Mouse (Mus musculus): ENCODE measurements at regions not wholly inside any gene's neighbourhood (a gene's known extent, or its start where the extent isn't known, plus 50 kb on each side); places are given as distances from the start of the nearest gene placed in this dataset.

DNA sequence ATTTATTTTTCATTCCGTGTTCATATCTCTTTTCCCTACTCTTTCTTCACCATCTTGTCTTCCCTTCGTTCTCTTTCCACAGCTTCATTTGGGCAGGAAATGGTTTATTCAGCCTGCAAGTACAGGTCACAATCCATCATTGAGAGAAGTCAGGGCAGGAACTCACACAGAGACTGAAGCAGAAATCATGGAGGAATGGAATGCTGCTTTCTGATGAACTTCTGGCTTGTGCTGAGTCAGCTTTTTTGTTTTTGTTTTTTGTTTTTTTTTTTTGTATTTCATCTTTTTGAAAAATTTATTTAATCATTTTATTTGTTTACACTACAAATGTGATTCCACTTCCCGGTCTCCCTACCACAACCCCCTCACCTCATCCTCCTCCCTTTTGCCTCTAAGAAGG, 51.2 kb upstream of the Suclg2 start:
- Histone ChIP-seq H3K27me3 (ENCODE audit: control insufficient read depth, insufficient read depth, low read length) (no peaks in the 10 kb centered on the region), H3K9ac (ENCODE audit: low read depth, low read length) (no peak overlapping the region), H3K27ac (replicated peaks; ENCODE audit: insufficient read depth, low read depth, low read length) (no peak overlapping the region), H3K4me3 (ENCODE audit: insufficient read depth, low read depth, low read length) (no peak overlapping the region), H3K36me3 (ENCODE audit: control insufficient read depth, insufficient read depth, low read length) (no peaks in the 10 kb centered on the region), H3K79me2 (ENCODE audit: control insufficient read depth, insufficient read depth, low read length) (no peaks in the 10 kb centered on the region), H3K4me1 (ENCODE audit: control insufficient read depth, insufficient read depth, low read length) (no peaks in the 10 kb centered on the region)
- DNase-seq (ENCODE audit: extremely low read depth, low read depth, low spot score): no peak
- TF ChIP-seq POLR2A (IDR thresholded peaks at IDR 0.05; ENCODE audit: extremely low read depth, insufficient read depth, low read length) (no peak), CTCF (IDR thresholded peaks at IDR 0.05; ENCODE audit: low read depth, low read length) (no peak)
- 90% methylated on average over 3 of the region's 3 CpGs for WGBS

DNA sequence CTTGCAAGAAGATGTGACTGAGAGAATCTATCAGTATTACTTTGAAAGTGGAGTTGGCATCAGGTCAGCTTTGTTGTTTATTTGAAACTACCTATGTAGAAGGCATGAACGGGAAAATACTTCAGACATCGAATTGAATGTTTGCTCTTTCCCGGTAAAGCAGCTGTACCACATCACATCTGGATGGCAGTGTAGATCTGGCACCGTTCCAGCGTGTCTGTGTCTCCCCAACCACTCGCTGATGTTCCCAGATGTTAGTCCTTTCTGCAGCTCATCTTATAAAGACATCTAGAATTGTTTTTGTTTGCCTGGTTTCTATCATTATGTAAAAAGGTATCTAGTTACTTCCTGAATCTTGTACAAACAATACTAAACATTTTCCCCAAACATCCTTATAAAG, 83.1 kb upstream of the Suclg2 start:
- Histone ChIP-seq H3K27me3 (ENCODE audit: control insufficient read depth, insufficient read depth, low read length) (no peaks in the 10 kb centered on the region), H3K4me1 (ENCODE audit: control insufficient read depth, insufficient read depth, low read length) (peaks cover 2% of the 10 kb centered on the region; the same call in 1 of the 2 replicates), H3K4me3 (ENCODE audit: insufficient read depth, low read depth, low read length) (no peak overlapping the region), H3K27ac (replicated peaks; ENCODE audit: insufficient read depth, low read depth, low read length) (no peak overlapping the region), H3K79me2 (ENCODE audit: control insufficient read depth, insufficient read depth, low read length) (no peaks in the 10 kb centered on the region), H3K9ac (ENCODE audit: low read depth, low read length) (no peak overlapping the region), H3K36me3 (ENCODE audit: control insufficient read depth, insufficient read depth, low read length) (no peaks in the 10 kb centered on the region)
- DNase-seq (ENCODE audit: extremely low read depth, low read depth, low spot score): no peak
- TF ChIP-seq CTCF (IDR thresholded peaks at IDR 0.05; ENCODE audit: low read depth, low read length) (no peak), POLR2A (IDR thresholded peaks at IDR 0.05; ENCODE audit: extremely low read depth, insufficient read depth, low read length) (no peak)
- WGBS: 76% methylated on average over 6 of the region's 6 CpGs

DNA sequence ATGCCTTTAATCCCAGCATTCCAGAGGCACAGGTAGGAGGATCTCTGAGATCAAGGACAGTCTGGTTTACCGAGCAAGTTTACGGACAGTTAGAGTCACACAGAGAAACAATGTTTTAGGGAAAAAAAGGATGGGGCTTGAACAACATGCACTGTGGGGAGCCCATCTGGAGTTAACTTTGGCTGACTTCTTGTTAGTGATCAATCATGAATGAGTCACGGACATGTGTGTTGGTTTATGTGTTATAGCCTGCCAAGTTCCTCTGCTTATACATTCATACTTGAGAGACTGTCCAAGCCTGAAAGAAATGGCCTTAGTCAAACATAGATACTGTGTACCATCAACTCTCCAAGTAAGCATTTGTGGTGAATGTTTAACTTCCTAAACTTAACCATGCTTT, 122.9 kb upstream of the Suclg2 start:
- Histone ChIP-seq H3K4me3 (ENCODE audit: insufficient read depth, low read depth, low read length) (no peak overlapping the region), H3K79me2 (ENCODE audit: control insufficient read depth, insufficient read depth, low read length) (no peaks in the 10 kb centered on the region), H3K27me3 (ENCODE audit: control insufficient read depth, insufficient read depth, low read length) (no peaks in the 10 kb centered on the region), H3K27ac (replicated peaks; ENCODE audit: insufficient read depth, low read depth, low read length) (no peak overlapping the region), H3K36me3 (ENCODE audit: control insufficient read depth, insufficient read depth, low read length) (no peaks in the 10 kb centered on the region), H3K9ac (ENCODE audit: low read depth, low read length) (no peak overlapping the region), H3K4me1 (ENCODE audit: control insufficient read depth, insufficient read depth, low read length) (no peaks in the 10 kb centered on the region; the same call in 1 of the 2 replicates)
- no peak for DNase-seq (ENCODE audit: extremely low read depth, low read depth, low spot score)
- 45% methylated on average over 3 of the region's 3 CpGs for WGBS
- TF ChIP-seq POLR2A (IDR thresholded peaks at IDR 0.05; ENCODE audit: extremely low read depth, insufficient read depth, low read length) (no peak), CTCF (IDR thresholded peaks at IDR 0.05; ENCODE audit: low read depth, low read length) (no peak)

DNA sequence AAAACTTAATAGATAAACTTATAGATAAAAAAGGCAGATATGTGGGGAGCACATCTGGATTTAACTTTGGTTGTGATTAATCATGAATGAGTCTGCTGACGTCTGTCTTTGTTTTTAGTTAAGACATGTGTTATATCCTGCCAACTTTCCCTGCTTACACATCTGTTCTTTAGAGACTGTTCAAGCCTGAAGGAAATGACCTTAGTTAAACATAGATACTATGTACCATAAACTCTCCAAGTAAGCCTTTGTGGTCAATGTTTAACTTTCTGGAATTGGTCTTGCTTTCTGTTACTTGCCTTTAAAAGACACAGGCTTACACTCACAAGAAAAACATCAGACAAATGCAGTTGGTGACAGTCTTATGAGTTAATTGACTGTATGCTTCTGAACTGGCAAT, 127.9 kb upstream of the Suclg2 start:
- Histone ChIP-seq H3K9ac (ENCODE audit: low read depth, low read length) (no peak overlapping the region), H3K27me3 (ENCODE audit: control insufficient read depth, insufficient read depth, low read length) (no peaks in the 10 kb centered on the region), H3K4me3 (ENCODE audit: insufficient read depth, low read depth, low read length) (no peak overlapping the region), H3K79me2 (ENCODE audit: control insufficient read depth, insufficient read depth, low read length) (no peaks in the 10 kb centered on the region), H3K27ac (replicated peaks; ENCODE audit: insufficient read depth, low read depth, low read length) (no peak overlapping the region), H3K4me1 (ENCODE audit: control insufficient read depth, insufficient read depth, low read length) (no peaks in the 10 kb centered on the region; the same call in 1 of the 2 replicates), H3K36me3 (ENCODE audit: control insufficient read depth, insufficient read depth, low read length) (no peaks in the 10 kb centered on the region)
- 8% methylated on average over 1 of the region's 1 CpGs for WGBS
- peak; percentile 17 for DNase-seq (ENCODE audit: extremely low read depth, low read depth, low spot score)
- TF ChIP-seq POLR2A (IDR thresholded peaks at IDR 0.05; ENCODE audit: extremely low read depth, insufficient read depth, low read length): no peak
- no peak for TF ChIP-seq CTCF (IDR thresholded peaks at IDR 0.05; ENCODE audit: low read depth, low read length)

DNA sequence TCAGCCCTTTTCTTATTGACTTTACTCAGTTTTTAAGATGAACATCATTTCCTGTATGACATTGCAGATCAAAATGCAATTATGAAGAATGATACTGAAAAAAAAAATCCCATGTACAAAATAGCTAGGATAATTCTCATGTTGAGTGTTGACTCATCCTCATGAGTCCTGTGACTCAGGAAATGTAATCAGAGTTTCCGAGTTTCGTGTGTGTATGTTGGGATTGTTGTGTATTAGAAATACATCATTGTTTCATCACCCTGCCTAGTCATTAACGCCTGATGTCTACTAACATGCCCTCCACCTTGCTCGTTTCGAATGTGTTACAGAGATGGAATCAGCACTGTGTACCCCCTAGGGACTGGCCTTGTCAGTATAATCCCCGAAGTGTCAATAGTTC, 156.9 kb upstream of the Suclg2 start:
- H3K36me3 ChIP-seq (ENCODE audit: control insufficient read depth, insufficient read depth, low read length): no peaks in the 10 kb centered on the region
- TF ChIP-seq CTCF (IDR thresholded peaks at IDR 0.05; ENCODE audit: low read depth, low read length) (no peak), POLR2A (IDR thresholded peaks at IDR 0.05; ENCODE audit: extremely low read depth, insufficient read depth, low read length) (no peak)
- WGBS: 82% methylated on average over 6 of the region's 6 CpGs
- no peak overlapping the region for H3K4me3 ChIP-seq (ENCODE audit: insufficient read depth, low read depth, low read length)
- H3K27ac ChIP-seq (replicated peaks; ENCODE audit: insufficient read depth, low read depth, low read length): no peak overlapping the region
- no peaks in the 10 kb centered on the region for H3K27me3 ChIP-seq (ENCODE audit: control insufficient read depth, insufficient read depth, low read length)
- no peak for DNase-seq (ENCODE audit: extremely low read depth, low read depth, low spot score)
- H3K4me1 ChIP-seq (ENCODE audit: control insufficient read depth, insufficient read depth, low read length): no peaks in the 10 kb centered on the region
- no peak overlapping the region for H3K9ac ChIP-seq (ENCODE audit: low read depth, low read length)
- H3K79me2 ChIP-seq (ENCODE audit: control insufficient read depth, insufficient read depth, low read length): no peaks in the 10 kb centered on the region

DNA sequence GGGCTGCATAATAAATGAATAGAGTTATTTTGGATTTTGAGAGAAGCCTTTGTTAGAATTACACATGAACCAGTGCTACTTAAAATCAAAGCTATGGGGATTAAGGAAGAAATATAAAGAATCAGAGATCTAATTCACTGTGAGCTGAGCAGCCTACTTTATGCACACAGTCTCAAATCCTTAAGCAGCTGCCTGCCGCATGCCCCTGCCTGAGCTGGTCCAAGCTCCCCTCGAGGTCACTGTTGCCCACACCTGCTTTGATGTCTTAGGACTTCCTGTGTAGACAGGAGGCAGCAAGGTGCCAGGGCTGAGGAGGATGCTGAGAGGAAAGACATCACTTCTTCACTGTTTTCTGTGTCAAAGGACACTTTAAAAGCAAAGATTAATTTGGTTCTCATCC, 157.7 kb upstream of the Suclg2 start:
- H3K9ac ChIP-seq (ENCODE audit: low read depth, low read length): no peak overlapping the region
- no peak for DNase-seq (ENCODE audit: extremely low read depth, low read depth, low spot score)
- no peaks in the 10 kb centered on the region for H3K79me2 ChIP-seq (ENCODE audit: control insufficient read depth, insufficient read depth, low read length)
- no peaks in the 10 kb centered on the region for H3K4me1 ChIP-seq (ENCODE audit: control insufficient read depth, insufficient read depth, low read length)
- WGBS: 76% methylated on average over 2 of the region's 2 CpGs
- H3K4me3 ChIP-seq (ENCODE audit: insufficient read depth, low read depth, low read length): no peak overlapping the region
- no peaks in the 10 kb centered on the region for H3K27me3 ChIP-seq (ENCODE audit: control insufficient read depth, insufficient read depth, low read length)
- H3K36me3 ChIP-seq (ENCODE audit: control insufficient read depth, insufficient read depth, low read length): no peaks in the 10 kb centered on the region
- no peak for TF ChIP-seq POLR2A (IDR thresholded peaks at IDR 0.05; ENCODE audit: extremely low read depth, insufficient read depth, low read length)
- H3K27ac ChIP-seq (replicated peaks; ENCODE audit: insufficient read depth, low read depth, low read length): no peak overlapping the region

Data from liver, adult 2 months (tissue).